22 mouse cellular contexts compared by ENCODE assay signal in genomic region chr10:26810059-26810458, GRCm38 (mm10). TPM values are rescaled to one million over a fixed set of nuclear protein-coding genes. Genes with fewer than 3 reads are reported as not detected.
A peak's percentile ranks its signal among the peaks of the same experiment; 100 is the strongest.
DNase-seq lines count a peak whose midpoint lies in the region; ATAC-seq and TF ChIP-seq lines count a peak whose summit lies in the region.
"Had no signal": no experiment of that assay in that cellular context is flagged by ENCODE, and none has a peak within 500 bp of the region (broad histone marks: within the 10 kb centered on the region; RNA-seq: fewer than 3 reads in every experiment).

No protein-coding gene starts in this region.

- no peaks in the 10 kb centered on the region for H3K36me3 ChIP-seq in heart, postnatal 0 days (replicated peaks; ENCODE audit: control insufficient read depth, insufficient read depth, low read length)
- no peaks in the 10 kb centered on the region for H3K36me3 ChIP-seq in C2C12 (ENCODE audit: control insufficient read depth, insufficient read depth)
- H3K36me3 ChIP-seq: embryonic facial prominence, embryonic 10.5 days; embryonic facial prominence, embryonic 12.5 days; forebrain, embryonic 15.5 days had no signal

- H3ac ChIP-seq in C2C12 (ENCODE audit: control insufficient read depth, insufficient read length, low read depth), result no peak overlapping the region

- intact Hi-C loops in heart, postnatal 10 days (cut with DNase I), result no loop called here

- no peak for ATAC-seq in heart, postnatal 0 days (ENCODE audit: insufficient read depth, low read depth)
- no peak for ATAC-seq in megakaryocyte, adult 5-6 weeks (ENCODE audit: poor library complexity, severe bottlenecking)
- ATAC-seq: activated CD4-positive, CD25-positive, alpha-beta regulatory T cell, adult 4 months; forebrain, embryonic 13.5 days; forebrain, embryonic 15.5 days; forebrain, postnatal 0 days; Patski had no signal

- no peaks in the 10 kb centered on the region for H3K27me3 ChIP-seq in heart, postnatal 0 days (ENCODE audit: control insufficient read depth, insufficient read depth, low read length)
- no peaks in the 10 kb centered on the region for H3K27me3 ChIP-seq in C2C12 (ENCODE audit: control insufficient read depth, insufficient read depth, insufficient read length)
- H3K27me3 ChIP-seq: embryonic facial prominence, embryonic 12.5 days; forebrain, embryonic 13.5 days; forebrain, embryonic 15.5 days; Patski had no signal

- H3K27ac ChIP-seq in heart, postnatal 0 days (ENCODE audit: low read depth), result peak overlapping the region; percentile 51
- H3K27ac ChIP-seq in brown adipose tissue, adult 24 weeks (replicated peaks; ENCODE audit: low read depth, low read length), result 0 out of 2 replicates have a peak overlapping the region, but pooled peaks have one; percentile 45
- H3K27ac ChIP-seq: embryonic facial prominence, embryonic 10.5 days; embryonic facial prominence, embryonic 12.5 days; forebrain, embryonic 13.5 days; forebrain, embryonic 15.5 days had no signal

- 82% methylated on average over 7 of the region's 7 CpGs for WGBS in heart, postnatal 0 days

- H3K9me3 ChIP-seq in heart, postnatal 0 days (replicated peaks; ENCODE audit: control insufficient read depth, low read length), result no peaks in the 10 kb centered on the region
- H3K9me3 ChIP-seq: embryonic facial prominence, embryonic 10.5 days; embryonic facial prominence, embryonic 12.5 days; forebrain, embryonic 13.5 days; forebrain, embryonic 15.5 days had no signal

- H3K4me1 ChIP-seq in heart, postnatal 0 days (ENCODE audit: control insufficient read depth, insufficient read depth), result peaks cover 4% of the 10 kb centered on the region; the same call in 1 of the 2 replicates
- H3K4me1 ChIP-seq in brown adipose tissue, adult 24 weeks (ENCODE audit: control insufficient read depth, insufficient read depth, insufficient read length, low read length), result peaks cover 12% of the 10 kb centered on the region
- H3K4me1 ChIP-seq: embryonic facial prominence, embryonic 10.5 days; embryonic facial prominence, embryonic 12.5 days had no signal

- no peaks in the 10 kb centered on the region for H3K79me2 ChIP-seq in C2C12 (ENCODE audit: control insufficient read depth, insufficient read depth)

- no peak for TF ChIP-seq CTCF in heart, postnatal 0 days (IDR thresholded peaks at IDR 0.05; ENCODE audit: low read depth)
- no peak for TF ChIP-seq CTCF in C2C12 (IDR thresholded peaks at IDR 0.05; ENCODE audit: control insufficient read depth, insufficient read depth, insufficient read length)

- DNase-seq in heart, postnatal 0 days (ENCODE audit: low spot score), result no peak
- DNase-seq in heart, postnatal 10 days, result no peak
- no peak for DNase-seq in urinary bladder, postnatal 36 days (ENCODE audit: low spot score in 2 of 2)
- DNase-seq: adrenal gland, adult 8-10 months; adrenal gland, postnatal 14 days; adrenal gland, postnatal 36 days; B cell, adult 2 months; cerebellum, adult 11 months; cerebellum, adult 18-20 months; cerebellum, adult 8-10 months; cerebellum, adult 9-11 months; cerebellum, postnatal 14 days; forebrain, postnatal 0 days had no signal

- H3K9ac ChIP-seq in heart, postnatal 0 days (replicated peaks; ENCODE audit: low read depth, low read length), result no peak overlapping the region
- H3K9ac ChIP-seq: embryonic facial prominence, embryonic 12.5 days; forebrain, embryonic 13.5 days; forebrain, embryonic 15.5 days; forebrain, postnatal 0 days had no signal

- H3K4me2 ChIP-seq in heart, postnatal 0 days (ENCODE audit: low read depth, low read length), result no peak overlapping the region
- H3K4me2 ChIP-seq: embryonic facial prominence, embryonic 12.5 days; forebrain, embryonic 13.5 days; forebrain, embryonic 15.5 days had no signal

- no peak for TF ChIP-seq EP300 in heart, postnatal 0 days (IDR thresholded peaks at IDR 0.05; ENCODE audit: low read depth)

- H3K79me3 ChIP-seq in C2C12 (ENCODE audit: low read depth), result no peaks in the 10 kb centered on the region

- H3K4me3 ChIP-seq in heart, postnatal 0 days (ENCODE audit: low read depth, low read length), result no peak overlapping the region
- no peak overlapping the region for H3K4me3 ChIP-seq in C2C12 (ENCODE audit: insufficient read depth, poor library complexity, severe bottlenecking)
- H3K4me3 ChIP-seq in brown adipose tissue, adult 24 weeks (ENCODE audit: insufficient read depth, low read depth, low read length), result no peak overlapping the region
- H3K4me3 ChIP-seq: embryonic facial prominence, embryonic 10.5 days; embryonic facial prominence, embryonic 12.5 days; forebrain, embryonic 13.5 days; forebrain, embryonic 15.5 days had no signal

TF ChIP-seq in C2C12, 6 proteins besides CTCF, POLR2A, EP300 and RAD21:
- TF ChIP-seq MAX (IDR thresholded peaks at IDR 0.05), result no peak
- TF ChIP-seq USF1 (IDR thresholded peaks at IDR 0.05; ENCODE audit: low read depth), result peak; percentile 51

RNA-seq across cellular contexts. Expression of gene Arhgap18, which starts 56.8 kb away (rescaled TPM):
- total RNA-seq in heart, postnatal 0 days (2014; rRNA removed; ENCODE audit: low replicate concordance), result 27.7 and 32.5 TPM in 2 replicates
- polyA plus RNA-seq in heart, postnatal 0 days (2015; fragmentation: Nextera tagmentation; extraction: Ambion mirVana), result 28.9 and 31.7 TPM in 2 replicates
- 10 to 100 TPM; 36.3 to 64.0 TPM for total RNA-seq in heart, postnatal 10 days (2021)
- 2.0 TPM for polyA plus RNA-seq in C2C12 (2012; fragmentation: generic; extraction: Trizol)
- 9.8 and 22.1 TPM in 2 replicates for polyA plus RNA-seq in brown adipose tissue, adult 24 weeks (2012; ENCODE audit: insufficient read depth, insufficient read length, missing spikeins)
- total RNA-seq in megakaryocyte, adult 5-6 weeks (2015), result 20.2 and 21.3 TPM in 2 replicates
- total RNA-seq in megakaryocyte, adult 5-6 weeks (2017), result 25.6 and 27.7 TPM in 2 replicates
